Mouse (Mus musculus) thymus, adult 2 months (tissue): ENCODE data around the gene Nipal1.

Source experiments
- CTCF ChIP-seq: fragments of 200-500 bp; IDR thresholded peaks from 2 replicates; pipeline ENCODE4 v1.5.1; 2012; ENCODE audit warnings: mild to moderate bottlenecking, control low read depth, low read length, moderate library complexity, borderline replicate concordance; ENCODE audit not compliant: control insufficient read depth, poor library complexity, insufficient read depth; ENCODE audit errors: extremely low read depth
- POLR2A ChIP-seq: fragments of 200-500 bp; IDR thresholded peaks from 2 replicates; pipeline ENCODE4 v1.6.1; 2012; ENCODE audit warnings: mild to moderate bottlenecking, low read length, control low read depth, moderate library complexity; ENCODE audit not compliant: control insufficient read depth, poor library complexity, insufficient read depth; ENCODE audit errors: extremely low read depth

DNA sequence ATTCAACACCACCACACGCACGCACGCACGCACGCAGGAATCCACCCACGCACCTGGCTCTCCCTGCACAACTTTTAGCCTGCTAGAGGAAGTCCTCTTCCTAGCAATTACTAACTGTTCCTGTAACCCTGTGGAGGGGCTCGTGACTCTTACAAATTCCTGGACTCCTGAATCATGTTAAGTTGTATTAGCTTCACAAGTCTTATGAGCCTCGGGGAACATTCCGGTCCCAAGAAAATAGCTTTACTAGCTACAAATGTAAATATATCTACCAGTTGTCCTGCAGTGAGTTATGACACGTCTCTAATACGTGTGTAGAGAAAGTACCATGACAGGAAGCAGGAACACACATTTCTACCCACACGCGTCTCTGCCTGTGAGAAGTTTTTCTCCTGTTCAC is 61.9 kb downstream of the Nipal1 start:
- TF ChIP-seq CTCF, result no peak
- TF ChIP-seq POLR2A, result no peak
